Mouse (Mus musculus) leukemia stem cell, adult 10-12 weeks (primary cell): ENCODE results near the gene Scn10a. TPM values are rescaled to one million over a fixed set of nuclear protein-coding genes. Genes with fewer than 3 reads are reported as not detected.

Source experiments
- polyA plus RNA-seq: library from polyadenylated mRNA; stranded (reverse); fragments of >175 nt; gene quantifications from 2 replicates; pipeline ENCODE4 v1.2.3, GENCODE M21; 2012; ENCODE audit warnings: low replicate concordance

Gene Scn10a
- polyA plus RNA-seq: 0.10 TPM in 2 replicates

GRCm38 (mm10) chr9:119719222-119719621 lies at the start of gene Scn10a:
Gene Scn10a (minus strand): TSS chr9:119719322.

GRCm38 (mm10) chr9:119578636-119579438 lies 140.3 kb downstream of the Scn10a start, which contains the start of gene Scn5a:
Gene Scn5a (minus strand): TSS chr9:119579016.

Other genes starting within 250 kb of the Scn10a start
- 0.02 and 0.06 TPM in 2 replicates for gene Scn5a, start 140.3 kb downstream of the Scn10a start, polyA plus RNA-seq
- not detected in 2 replicates for gene Scn11a, start 106.1 kb upstream of the Scn10a start, polyA plus RNA-seq
- 7.8 and 24.2 TPM in 2 replicates for gene Wdr48, start 175.6 kb upstream of the Scn10a start, polyA plus RNA-seq
- 28.0 and 32.6 TPM in 2 replicates for gene Gorasp1, start 218.2 kb upstream of the Scn10a start, polyA plus RNA-seq
- 0.05 TPM in 1 of 2 replicates, not detected in the other for gene Ttc21a, start 218.3 kb upstream of the Scn10a start, polyA plus RNA-seq